Mouse (Mus musculus) gastrocnemius, adult 18-20 months (tissue): Measurements from ENCODE around the gene Tmem170b. TPM values are rescaled to one million over a fixed set of nuclear protein-coding genes. Genes with fewer than 3 reads are reported as not detected.

Experiments
- DNase-seq: peaks from one replicate; pipeline ENCODE4 v3.0.0; 2021; ENCODE audit warnings: low spot score
- total RNA-seq, 2 experiments: library from RNA; stranded (reverse); gene quantifications; 2 replicates each; pipeline ENCODE4 v1.2.3; 2021

Gene Tmem170b
- total RNA-seq, 2 experiments from 2014 or later: 28.1 to 28.7 TPM

- no peak for DNase-seq
Measured at GRCm38 (mm10) chr13:41611046-41611445, 5.3 kb downstream of the Tmem170b start.

GRCm38 (mm10) chr13:41614539-41614938 is 8.8 kb downstream of the Tmem170b start:
- DNase-seq: no peak

- DNase-seq: no peak
Measured at GRCm38 (mm10) chr13:41614982-41615381, 9.3 kb downstream of the Tmem170b start.

- DNase-seq: no peak
Measured at GRCm38 (mm10) chr13:41619470-41619869, 13.8 kb downstream of the Tmem170b start.

- no peak for DNase-seq
Measured at GRCm38 (mm10) chr13:41620132-41620531, 14.4 kb downstream of the Tmem170b start.

GRCm38 (mm10) chr13:41624123-41624522 is 18.4 kb downstream of the Tmem170b start:
- DNase-seq: no peak

- no peak for DNase-seq
Measured at GRCm38 (mm10) chr13:41625248-41625647, 19.5 kb downstream of the Tmem170b start.

GRCm38 (mm10) chr13:41627277-41627916 is 21.7 kb downstream of the Tmem170b start:
- DNase-seq: no peak

GRCm38 (mm10) chr13:41634401-41634818 is 28.7 kb downstream of the Tmem170b start:
- peak; percentile 77 for DNase-seq

- no peak for DNase-seq
Measured at GRCm38 (mm10) chr13:41638083-41638482, 32.4 kb downstream of the Tmem170b start.

- DNase-seq: peak; percentile 67
Measured at GRCm38 (mm10) chr13:41642851-41643250, 37.1 kb downstream of the Tmem170b start.

- peak; percentile 21 for DNase-seq
Measured at GRCm38 (mm10) chr13:41643798-41644197, 38.1 kb downstream of the Tmem170b start.

GRCm38 (mm10) chr13:41644591-41645482 is 39.1 kb downstream of the Tmem170b start:
- no peak for DNase-seq

GRCm38 (mm10) chr13:41645483-41645859 is 39.8 kb downstream of the Tmem170b start:
- DNase-seq: no peak

GRCm38 (mm10) chr13:41647976-41648375 is 42.3 kb downstream of the Tmem170b start:
- DNase-seq: no peak

GRCm38 (mm10) chr13:41650665-41651064 is 45.0 kb downstream of the Tmem170b start:
- no peak for DNase-seq

GRCm38 (mm10) chr13:41653791-41654190 is 48.1 kb downstream of the Tmem170b start:
- DNase-seq: no peak

- DNase-seq: no peak
Measured at GRCm38 (mm10) chr13:41655576-41656090, 49.9 kb downstream of the Tmem170b start.

- peak; percentile 28 for DNase-seq
Measured at GRCm38 (mm10) chr13:41660052-41660793, 54.5 kb downstream of the Tmem170b start.

GRCm38 (mm10) chr13:41661116-41661515 is 55.4 kb downstream of the Tmem170b start:
- no peak for DNase-seq

GRCm38 (mm10) chr13:41662401-41663070 is 56.8 kb downstream of the Tmem170b start:
- DNase-seq: peak; percentile 54
